Mouse (Mus musculus): ENCODE results near the gene Wnt2b. TPM values are rescaled to one million over a fixed set of nuclear protein-coding genes. Genes with fewer than 3 reads are reported as not detected.

Wnt2b gene
- polyA plus RNA-seq, 1 experiment from 2014 or later: 3.4 TPM

DNA sequence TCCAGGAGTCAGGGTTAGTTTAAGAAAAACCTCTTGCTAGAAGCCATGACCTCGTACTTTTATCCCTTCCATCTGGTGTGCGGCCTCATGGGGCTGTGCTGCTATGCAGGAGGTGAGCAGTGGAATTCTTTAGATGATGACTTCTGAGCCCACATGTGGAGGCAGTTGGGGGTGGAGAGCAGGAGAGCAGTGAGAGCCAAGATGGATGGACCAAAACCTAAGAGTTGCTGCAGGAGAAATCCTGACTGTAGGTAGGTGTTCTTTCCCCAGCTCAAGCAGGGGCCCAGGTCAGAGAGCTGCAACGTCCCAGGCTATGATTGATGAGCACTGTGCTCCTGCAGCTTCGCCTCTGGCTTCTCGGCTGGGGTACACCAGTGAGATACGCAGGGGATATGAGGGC lies 21.0 kb downstream of the Wnt2b start:
- no peak for DNase-seq

DNA sequence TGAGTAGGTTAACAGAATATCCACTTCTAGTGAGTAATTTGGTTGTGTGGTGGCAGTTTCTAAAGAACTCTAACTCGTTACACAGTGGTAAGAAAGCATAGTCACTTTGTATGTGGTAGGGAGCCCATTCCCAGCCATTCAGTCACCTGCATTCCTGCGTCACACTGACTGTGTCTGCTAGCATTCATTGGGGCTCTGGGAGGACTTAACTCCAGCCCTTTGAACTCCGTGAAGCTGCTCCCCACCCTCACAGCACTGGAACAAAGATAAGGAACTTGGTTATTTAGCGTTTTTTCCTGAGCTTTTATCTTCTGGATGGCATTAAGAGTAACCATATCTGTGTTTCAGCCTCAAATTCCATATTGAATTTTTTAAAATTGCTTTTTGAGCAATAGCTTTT lies 23.4 kb downstream of the Wnt2b start:
- Histone ChIP-seq H3K9me3 (ENCODE audit: low read depth, low read length) (no peaks in the 10 kb centered on the region), H3K27me3 (ENCODE audit: insufficient read depth, low read length) (no peaks in the 10 kb centered on the region), H3K4me3 (ENCODE audit: low read depth, low read length) (no peak overlapping the region), H3K36me3 (ENCODE audit: insufficient read depth) (peaks cover 20% of the 10 kb centered on the region), H3K4me1 (ENCODE audit: insufficient read depth) (no peaks in the 10 kb centered on the region), H3K4me2 (no peak overlapping the region), H3K27ac (ENCODE audit: low read depth) (no peak overlapping the region), H3K9ac (no peak overlapping the region)
- 44% methylated on average over 4 of the region's 4 CpGs for WGBS
- ATAC-seq (ENCODE audit: insufficient read depth) (no peak), DNase-seq (no peak)
- no peak for TF ChIP-seq CTCF (IDR thresholded peaks at IDR 0.05; ENCODE audit: low read depth)

More for the DNA sequence above, 21.0 kb downstream of the Wnt2b start:
- Histone ChIP-seq H3K9me3 (ENCODE audit: low read depth, low read length) (no peaks in the 10 kb centered on the region), H3K4me3 (ENCODE audit: low read depth, low read length) (no peak overlapping the region), H3K4me1 (ENCODE audit: insufficient read depth) (no peaks in the 10 kb centered on the region), H3K36me3 (ENCODE audit: insufficient read depth) (peaks cover 9% of the 10 kb centered on the region; the same call in 1 of the 2 replicates), H3K27ac (ENCODE audit: low read depth) (no peak overlapping the region), H3K4me2 (no peak overlapping the region), H3K9ac (no peak overlapping the region), H3K27me3 (ENCODE audit: insufficient read depth, low read length) (no peaks in the 10 kb centered on the region)
- WGBS: 24% methylated on average over 6 of the region's 6 CpGs
- ATAC-seq (ENCODE audit: insufficient read depth): no peak
- no peak for TF ChIP-seq CTCF (IDR thresholded peaks at IDR 0.05; ENCODE audit: low read depth)

DNA sequence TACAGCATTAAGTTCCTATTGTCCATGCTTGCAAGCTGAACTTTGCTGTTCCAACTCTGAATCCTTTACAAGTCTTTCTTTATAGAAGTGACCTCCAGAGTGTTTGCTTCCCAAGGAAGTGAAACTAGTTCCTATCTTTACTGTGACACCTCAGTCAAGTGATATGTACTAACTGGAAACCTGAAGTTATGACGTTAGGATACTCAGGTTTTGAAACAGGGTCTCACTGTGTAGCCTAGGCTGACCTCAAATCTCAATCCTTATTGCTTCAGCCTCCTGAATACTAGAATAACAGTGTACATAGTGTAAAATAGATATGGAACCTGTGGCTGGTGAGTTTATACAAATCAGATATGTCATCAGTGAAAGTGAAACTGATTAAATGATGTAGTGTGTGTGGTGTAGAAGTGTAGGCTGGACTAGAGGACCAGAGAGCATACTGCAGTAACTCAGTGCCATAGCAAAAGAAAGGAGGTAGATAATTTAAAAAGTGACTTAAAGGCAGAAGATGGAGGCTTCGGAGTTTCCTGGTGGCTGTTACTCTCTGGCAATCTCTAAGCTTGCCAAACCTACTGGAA lies 23.9 kb downstream of the Wnt2b start:
- H3K27ac ChIP-seq (ENCODE audit: low read depth): no peak overlapping the region

DNA sequence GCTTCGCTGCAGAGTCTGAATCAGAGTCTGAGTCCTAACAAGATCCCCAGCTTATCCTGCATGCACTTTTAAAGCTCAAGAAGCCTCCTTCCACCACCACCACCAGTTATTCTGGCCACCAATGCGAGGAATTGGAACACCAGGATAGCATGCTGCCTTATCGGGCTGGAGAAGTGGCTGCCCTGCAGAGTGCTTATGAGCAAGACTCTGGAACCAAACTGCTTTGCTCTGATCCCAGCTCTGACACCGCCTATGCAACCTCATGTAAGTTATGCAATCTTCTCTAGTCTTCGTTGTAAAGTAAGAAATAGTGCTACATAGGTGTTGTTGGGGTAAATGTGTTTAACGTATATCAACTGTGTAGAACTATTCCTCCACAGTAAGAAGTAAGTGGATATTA lies 32.3 kb downstream of the Wnt2b start:
- peaks cover 13% of the 10 kb centered on the region; the same call in 1 of the 2 replicates for H3K36me3 ChIP-seq (ENCODE audit: insufficient read depth)
- H3K27ac ChIP-seq (ENCODE audit: low read depth): no peak overlapping the region
- H3K4me2 ChIP-seq: no peak overlapping the region
- no peaks in the 10 kb centered on the region for H3K9me3 ChIP-seq (ENCODE audit: low read depth, low read length)
- no peaks in the 10 kb centered on the region for H3K27me3 ChIP-seq (ENCODE audit: insufficient read depth, low read length)
- H3K4me3 ChIP-seq (ENCODE audit: low read depth, low read length): no peak overlapping the region
- no peak for ATAC-seq (ENCODE audit: insufficient read depth)
- no peaks in the 10 kb centered on the region for H3K4me1 ChIP-seq (ENCODE audit: insufficient read depth)
- no peak for DNase-seq
- H3K9ac ChIP-seq: no peak overlapping the region
- no peak for TF ChIP-seq CTCF (IDR thresholded peaks at IDR 0.05; ENCODE audit: low read depth)
- WGBS: 89% methylated on average over 6 of the region's 6 CpGs

More for the DNA sequence above, 23.9 kb downstream of the Wnt2b start:
- Histone ChIP-seq H3K9me3 (ENCODE audit: low read depth, low read length) (no peaks in the 10 kb centered on the region), H3K9ac (no peak overlapping the region), H3K4me2 (no peak overlapping the region), H3K4me1 (ENCODE audit: insufficient read depth) (no peaks in the 10 kb centered on the region), H3K36me3 (ENCODE audit: insufficient read depth) (peaks cover 20% of the 10 kb centered on the region), H3K4me3 (ENCODE audit: low read depth, low read length) (no peak overlapping the region), H3K27me3 (ENCODE audit: insufficient read depth, low read length) (no peaks in the 10 kb centered on the region)
- ATAC-seq (ENCODE audit: insufficient read depth): no peak
- DNase-seq: no peak
- no peak for TF ChIP-seq CTCF (IDR thresholded peaks at IDR 0.05; ENCODE audit: low read depth)
- 77% methylated on average over 2 of the region's 2 CpGs for WGBS

DNA sequence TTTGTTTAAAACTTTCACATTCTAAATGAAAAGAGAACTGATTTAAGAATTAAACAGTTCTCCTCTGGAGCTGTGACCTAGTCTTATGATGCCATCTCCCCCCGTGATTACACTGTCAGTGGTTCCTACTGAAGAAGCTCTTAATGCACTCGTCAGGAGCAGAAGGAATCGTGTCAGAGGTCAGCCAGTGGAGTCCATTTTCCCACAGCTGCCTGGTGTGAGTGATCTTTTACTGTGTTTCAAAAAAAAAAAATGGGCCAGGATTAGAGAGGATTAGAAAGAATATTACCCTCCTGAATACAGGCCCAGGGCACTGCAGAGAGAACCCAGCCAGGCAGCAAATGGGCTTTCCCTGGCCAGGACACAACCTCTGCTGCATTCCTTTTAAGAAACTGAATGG lies 46.7 kb downstream of the Wnt2b start:
- H3K4me1 ChIP-seq (ENCODE audit: insufficient read depth): no peaks in the 10 kb centered on the region
- no peaks in the 10 kb centered on the region for H3K27me3 ChIP-seq (ENCODE audit: insufficient read depth, low read length)
- H3K4me2 ChIP-seq: no peak overlapping the region
- TF ChIP-seq CTCF (IDR thresholded peaks at IDR 0.05; ENCODE audit: low read depth): no peak
- no peaks in the 10 kb centered on the region for H3K9me3 ChIP-seq (ENCODE audit: low read depth, low read length)
- no peak overlapping the region for H3K9ac ChIP-seq
- no peak overlapping the region for H3K27ac ChIP-seq (ENCODE audit: low read depth)
- WGBS: 46% methylated on average over 3 of the region's 3 CpGs
- H3K4me3 ChIP-seq (ENCODE audit: low read depth, low read length): no peak overlapping the region
- peaks cover 16% of the 10 kb centered on the region for H3K36me3 ChIP-seq (ENCODE audit: insufficient read depth)
- no peak for DNase-seq
- no peak for ATAC-seq (ENCODE audit: insufficient read depth)

DNA sequence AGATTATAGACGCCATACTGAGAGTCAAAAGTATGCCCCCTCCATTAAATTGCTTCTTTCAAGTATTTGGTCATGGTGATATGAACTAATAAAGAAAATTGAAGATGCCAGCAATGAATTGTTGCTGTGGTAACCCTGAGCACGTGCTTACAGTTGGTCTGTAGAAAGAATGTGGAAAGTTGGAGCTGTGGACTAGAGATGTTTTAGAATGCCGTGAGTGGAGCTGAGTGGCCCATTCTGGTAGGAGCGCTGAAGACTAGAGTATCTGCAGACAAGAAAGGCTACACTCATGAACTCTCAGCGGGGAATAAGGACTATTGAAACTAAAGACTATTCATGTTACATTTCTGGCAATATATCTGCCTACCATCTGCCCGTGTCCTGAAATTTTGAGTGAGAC lies 52.5 kb downstream of the Wnt2b start:
- Histone ChIP-seq H3K27ac (ENCODE audit: low read depth) (no peak overlapping the region), H3K27me3 (ENCODE audit: insufficient read depth, low read length) (no peaks in the 10 kb centered on the region), H3K4me1 (ENCODE audit: insufficient read depth) (no peaks in the 10 kb centered on the region), H3K4me3 (ENCODE audit: low read depth, low read length) (no peak overlapping the region), H3K4me2 (no peak overlapping the region), H3K36me3 (ENCODE audit: insufficient read depth) (peaks cover 28% of the 10 kb centered on the region), H3K9me3 (ENCODE audit: low read depth, low read length) (no peaks in the 10 kb centered on the region), H3K9ac (no peak overlapping the region)
- no peak for TF ChIP-seq CTCF (IDR thresholded peaks at IDR 0.05; ENCODE audit: low read depth)
- DNase-seq: no peak
- ATAC-seq (ENCODE audit: insufficient read depth): no peak
- WGBS: 81% methylated on average over 6 of the region's 6 CpGs

DNA sequence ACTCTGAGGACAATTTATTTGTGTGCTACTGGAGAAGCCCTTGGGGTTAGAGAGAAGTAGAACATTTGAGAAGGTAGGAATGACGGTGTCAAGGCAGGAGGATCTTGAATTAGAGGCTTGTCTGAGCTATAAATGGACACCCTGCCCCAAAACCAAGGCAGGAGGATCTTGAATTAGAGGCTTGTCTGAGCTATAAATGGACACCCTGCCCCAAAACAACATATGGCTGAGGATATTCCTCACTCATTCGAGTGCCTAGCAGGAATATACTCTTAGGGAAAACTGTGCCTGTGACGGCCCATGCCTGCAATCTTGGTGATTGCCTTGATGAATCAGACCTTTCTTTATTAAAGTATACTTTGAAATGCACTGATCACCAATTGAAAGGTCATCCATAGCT lies 55.7 kb downstream of the Wnt2b start:
- no peak for DNase-seq
- H3K9ac ChIP-seq: no peak overlapping the region
- H3K27ac ChIP-seq (ENCODE audit: low read depth): no peak overlapping the region
- H3K4me2 ChIP-seq: no peak overlapping the region
- 83% methylated on average over 3 of the region's 3 CpGs for WGBS
- no peaks in the 10 kb centered on the region for H3K4me1 ChIP-seq (ENCODE audit: insufficient read depth)
- no peak for TF ChIP-seq CTCF (IDR thresholded peaks at IDR 0.05; ENCODE audit: low read depth)
- H3K36me3 ChIP-seq (ENCODE audit: insufficient read depth): peaks cover 36% of the 10 kb centered on the region
- ATAC-seq (ENCODE audit: insufficient read depth): no peak
- H3K4me3 ChIP-seq (ENCODE audit: low read depth, low read length): no peak overlapping the region
- H3K9me3 ChIP-seq (ENCODE audit: low read depth, low read length): no peaks in the 10 kb centered on the region
- H3K27me3 ChIP-seq (ENCODE audit: insufficient read depth, low read length): no peaks in the 10 kb centered on the region

DNA sequence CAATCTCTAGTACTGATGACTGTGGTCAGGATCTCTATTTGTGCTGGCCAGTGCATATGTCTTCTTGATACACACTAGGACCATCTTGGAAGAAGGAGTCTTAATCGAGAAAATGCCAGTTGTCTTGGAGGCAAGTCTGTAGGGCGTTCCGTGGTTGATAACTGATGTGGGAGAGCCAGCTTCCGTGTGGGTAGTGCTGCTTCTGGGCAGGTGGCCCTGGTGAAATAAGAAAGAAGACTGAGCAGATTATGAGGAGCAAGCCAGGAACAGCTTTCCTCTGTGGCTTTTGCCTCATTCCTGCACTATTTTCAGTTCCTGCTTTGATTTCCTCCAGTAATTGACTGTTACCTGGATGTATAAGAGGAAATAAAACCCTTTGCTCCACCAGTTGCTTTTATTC lies 56.3 kb downstream of the Wnt2b start:
- 88% methylated on average over 4 of the region's 4 CpGs for WGBS
- Histone ChIP-seq H3K9ac (no peak overlapping the region), H3K4me3 (ENCODE audit: low read depth, low read length) (no peak overlapping the region), H3K4me2 (no peak overlapping the region), H3K4me1 (ENCODE audit: insufficient read depth) (no peaks in the 10 kb centered on the region), H3K27ac (ENCODE audit: low read depth) (no peak overlapping the region), H3K36me3 (ENCODE audit: insufficient read depth) (peaks cover 35% of the 10 kb centered on the region), H3K27me3 (ENCODE audit: insufficient read depth, low read length) (no peaks in the 10 kb centered on the region), H3K9me3 (ENCODE audit: low read depth, low read length) (no peaks in the 10 kb centered on the region)
- ATAC-seq (ENCODE audit: insufficient read depth): no peak
- DNase-seq: no peak
- no peak for TF ChIP-seq CTCF (IDR thresholded peaks at IDR 0.05; ENCODE audit: low read depth)

Measured in lung, embryonic 14.5 days (tissue).